Mouse (Mus musculus) left cerebral cortex, postnatal 10 days (tissue): ENCODE results near the gene Trim34a. TPM values are rescaled to one million over a fixed set of nuclear protein-coding genes. Genes with fewer than 3 reads are reported as not detected.

Experiments
- total RNA-seq, 2 experiments: library from RNA; stranded (reverse); gene quantifications; 2 replicates each; pipeline ENCODE4 v1.2.3; 2021

Gene Trim34a
- total RNA-seq, 2 experiments from 2014 or later, result 0.88 to 0.99 TPM

Other genes with a start within 250 kb of the Trim34a start
- gene Olfr638, start 245.7 kb upstream of the Trim34a start, total RNA-seq, result not detected
- gene Olfr639, start 227.2 kb upstream of the Trim34a start, total RNA-seq, result under 1 TPM; 0.11 to 0.20 TPM
- gene Olfr640, start 218.9 kb upstream of the Trim34a start, total RNA-seq, result not detected
- gene Olfr641, start 209.0 kb upstream of the Trim34a start, total RNA-seq, result not detected
- not detected for gene Olfr642, start 191.8 kb upstream of the Trim34a start, total RNA-seq
- not detected for gene 4930516K23Rik, start 183.0 kb upstream of the Trim34a start, total RNA-seq
- gene Olfr644, start 172.6 kb upstream of the Trim34a start, total RNA-seq, result not detected
- gene Olfr645, start 159.0 kb upstream of the Trim34a start, total RNA-seq, result not detected
- gene Olfr646, start 139.6 kb upstream of the Trim34a start, total RNA-seq, result not detected
- not detected for gene Ubqln5, start 114.6 kb upstream of the Trim34a start, total RNA-seq
- gene Olfr643, start 107.1 kb upstream of the Trim34a start, total RNA-seq, result not detected
- gene Ubqln3, start 101.2 kb upstream of the Trim34a start, total RNA-seq, result not detected
- gene Ubqlnl, start 93.9 kb upstream of the Trim34a start, total RNA-seq, result not detected
- gene Olfm5, start 79.6 kb upstream of the Trim34a start, total RNA-seq, result not detected
- under 1 TPM; 0.34 to 0.43 TPM for gene Olfr648, start 61.1 kb upstream of the Trim34a start, total RNA-seq
- not detected for gene Olfr649, start 48.5 kb upstream of the Trim34a start, total RNA-seq
- under 1 TPM; 0.63 to 0.75 TPM for gene Trim6, start 25.7 kb upstream of the Trim34a start, total RNA-seq
- gene Trim5, start 43.6 kb downstream of the Trim34a start, total RNA-seq, result under 1 TPM; 0.43 to 0.49 TPM
- gene Trim12a, start 71.0 kb downstream of the Trim34a start, total RNA-seq, result 1 to 10 TPM; 1.3 to 2.1 TPM
- gene Trim34b, start 85.0 kb downstream of the Trim34a start, total RNA-seq, result not detected
- gene Trim12c, start 108.9 kb downstream of the Trim34a start, total RNA-seq, result 1 to 10 TPM in 1 of 2 experiments, under 1 TPM in 1; 0.83 to 1.0 TPM
- gene Trim30b, start 125.4 kb downstream of the Trim34a start, total RNA-seq, result not detected
- gene Trim30c, start 156.4 kb downstream of the Trim34a start, total RNA-seq, result not detected
- under 1 TPM; 0.62 to 0.83 TPM for gene Trim30a, start 220.7 kb downstream of the Trim34a start, total RNA-seq